Mouse (Mus musculus): Measurements from ENCODE around the gene Nodal. TPM values are rescaled to one million over a fixed set of nuclear protein-coding genes. Genes with fewer than 3 reads are reported as not detected.

Nodal gene
- polyA plus RNA-seq, 1 experiment from 2014 or later: 0.12 TPM

- no peak overlapping the region for H3K27ac ChIP-seq (ENCODE audit: low read depth, low read length)
- H3K27me3 ChIP-seq (ENCODE audit: control insufficient read depth, insufficient read depth, low read length): 0 out of 2 replicates have a peak, but pooled peaks cover 2% of the 10 kb centered on the region
- no peak overlapping the region for H3K4me3 ChIP-seq (ENCODE audit: low read depth, low read length)
- H3K36me3 ChIP-seq (ENCODE audit: control insufficient read depth, insufficient read depth, low read length): no peaks in the 10 kb centered on the region
- no peaks in the 10 kb centered on the region for H3K9me3 ChIP-seq (ENCODE audit: control insufficient read depth, low read length)
- H3K4me2 ChIP-seq (ENCODE audit: low read depth, low read length): no peak overlapping the region
- WGBS: 13% methylated on average over 4 of the region's 4 CpGs
- H3K9ac ChIP-seq (replicated peaks; ENCODE audit: low read depth, low read length): no peak overlapping the region
- H3K4me1 ChIP-seq (ENCODE audit: control insufficient read depth, insufficient read depth, low read length): no peaks in the 10 kb centered on the region
- no peak for ATAC-seq (ENCODE audit: low read depth)
Observed at GRCm38 (mm10) chr10:61409776-61410175, 8.0 kb upstream of the Nodal start.

- Histone ChIP-seq H3K27me3 (ENCODE audit: control insufficient read depth, insufficient read depth, low read length) (0 out of 2 replicates have a peak, but pooled peaks cover 2% of the 10 kb centered on the region), H3K9me3 (ENCODE audit: control insufficient read depth, low read length) (no peaks in the 10 kb centered on the region), H3K36me3 (ENCODE audit: control insufficient read depth, insufficient read depth, low read length) (no peaks in the 10 kb centered on the region), H3K4me3 (ENCODE audit: low read depth, low read length) (no peak overlapping the region), H3K9ac (replicated peaks; ENCODE audit: low read depth, low read length) (no peak overlapping the region), H3K4me2 (ENCODE audit: low read depth, low read length) (no peak overlapping the region), H3K27ac (ENCODE audit: low read depth, low read length) (no peak overlapping the region), H3K4me1 (ENCODE audit: control insufficient read depth, insufficient read depth, low read length) (no peaks in the 10 kb centered on the region)
- 32% methylated on average over 9 of the region's 9 CpGs for WGBS
- ATAC-seq (ENCODE audit: low read depth): no peak
Observed at GRCm38 (mm10) chr10:61410193-61410592, 7.6 kb upstream of the Nodal start.

GRCm38 (mm10) chr10:61412910-61413625 lies 4.7 kb upstream of the Nodal start:
- H3K27me3 ChIP-seq (ENCODE audit: control insufficient read depth, insufficient read depth, low read length): peaks cover 16% of the 10 kb centered on the region
- H3K9me3 ChIP-seq (ENCODE audit: control insufficient read depth, low read length): no peaks in the 10 kb centered on the region
- no peak overlapping the region for H3K4me3 ChIP-seq (ENCODE audit: low read depth, low read length)
- H3K9ac ChIP-seq (replicated peaks; ENCODE audit: low read depth, low read length): no peak overlapping the region
- no peaks in the 10 kb centered on the region for H3K36me3 ChIP-seq (ENCODE audit: control insufficient read depth, insufficient read depth, low read length)
- 0 out of 2 replicates have a peak, but pooled peaks cover 2% of the 10 kb centered on the region for H3K4me1 ChIP-seq (ENCODE audit: control insufficient read depth, insufficient read depth, low read length)
- H3K27ac ChIP-seq (ENCODE audit: low read depth, low read length): no peak overlapping the region
- 63% methylated on average over 21 of the region's 21 CpGs for WGBS
- no peak for ATAC-seq (ENCODE audit: low read depth)
- no peak overlapping the region for H3K4me2 ChIP-seq (ENCODE audit: low read depth, low read length)

- Histone ChIP-seq H3K27ac (ENCODE audit: low read depth, low read length) (no peak overlapping the region), H3K9ac (replicated peaks; ENCODE audit: low read depth, low read length) (no peak overlapping the region), H3K9me3 (ENCODE audit: control insufficient read depth, low read length) (no peaks in the 10 kb centered on the region), H3K36me3 (ENCODE audit: control insufficient read depth, insufficient read depth, low read length) (no peaks in the 10 kb centered on the region), H3K4me2 (ENCODE audit: low read depth, low read length) (no peak overlapping the region), H3K27me3 (ENCODE audit: control insufficient read depth, insufficient read depth, low read length) (peaks cover 31% of the 10 kb centered on the region), H3K4me1 (ENCODE audit: control insufficient read depth, insufficient read depth, low read length) (0 out of 2 replicates have a peak, but pooled peaks cover 8% of the 10 kb centered on the region), H3K4me3 (ENCODE audit: low read depth, low read length) (no peak overlapping the region)
- 68% methylated on average over 3 of the region's 3 CpGs for WGBS
- no peak for ATAC-seq (ENCODE audit: low read depth)
Observed at GRCm38 (mm10) chr10:61415240-61415639, 2.5 kb upstream of the Nodal start.

- peaks cover 33% of the 10 kb centered on the region for H3K27me3 ChIP-seq (ENCODE audit: control insufficient read depth, insufficient read depth, low read length)
- no peak overlapping the region for H3K27ac ChIP-seq (ENCODE audit: low read depth, low read length)
- H3K4me2 ChIP-seq (ENCODE audit: low read depth, low read length): no peak overlapping the region
- WGBS: 11% methylated on average over 8 of the region's 8 CpGs
- no peak for ATAC-seq (ENCODE audit: low read depth)
- no peaks in the 10 kb centered on the region for H3K36me3 ChIP-seq (ENCODE audit: control insufficient read depth, insufficient read depth, low read length)
- 0 out of 2 replicates have a peak, but pooled peaks cover 8% of the 10 kb centered on the region for H3K4me1 ChIP-seq (ENCODE audit: control insufficient read depth, insufficient read depth, low read length)
- H3K9ac ChIP-seq (replicated peaks; ENCODE audit: low read depth, low read length): no peak overlapping the region
- no peak overlapping the region for H3K4me3 ChIP-seq (ENCODE audit: low read depth, low read length)
- H3K9me3 ChIP-seq (ENCODE audit: control insufficient read depth, low read length): no peaks in the 10 kb centered on the region
Observed at GRCm38 (mm10) chr10:61415890-61416289, 1.9 kb upstream of the Nodal start.

- Histone ChIP-seq H3K27ac (ENCODE audit: low read depth, low read length) (no peak overlapping the region), H3K4me1 (ENCODE audit: control insufficient read depth, insufficient read depth, low read length) (0 out of 2 replicates have a peak, but pooled peaks cover 8% of the 10 kb centered on the region), H3K27me3 (ENCODE audit: control insufficient read depth, insufficient read depth, low read length) (peaks cover 33% of the 10 kb centered on the region), H3K4me2 (ENCODE audit: low read depth, low read length) (no peak overlapping the region), H3K9ac (replicated peaks; ENCODE audit: low read depth, low read length) (no peak overlapping the region), H3K9me3 (ENCODE audit: control insufficient read depth, low read length) (no peaks in the 10 kb centered on the region), H3K4me3 (ENCODE audit: low read depth, low read length) (no peak overlapping the region), H3K36me3 (ENCODE audit: control insufficient read depth, insufficient read depth, low read length) (no peaks in the 10 kb centered on the region)
- WGBS: 21% methylated on average over 7 of the region's 7 CpGs
- ATAC-seq (ENCODE audit: low read depth): no peak
Observed at GRCm38 (mm10) chr10:61416561-61416960, 1.2 kb upstream of the Nodal start.

GRCm38 (mm10) chr10:61417046-61417445 lies 726 bp upstream of the Nodal start:
- Histone ChIP-seq H3K9ac (replicated peaks; ENCODE audit: low read depth, low read length) (no peak overlapping the region), H3K27me3 (ENCODE audit: control insufficient read depth, insufficient read depth, low read length) (peaks cover 33% of the 10 kb centered on the region), H3K4me2 (ENCODE audit: low read depth, low read length) (no peak overlapping the region), H3K27ac (ENCODE audit: low read depth, low read length) (no peak overlapping the region), H3K4me1 (ENCODE audit: control insufficient read depth, insufficient read depth, low read length) (0 out of 2 replicates have a peak, but pooled peaks cover 8% of the 10 kb centered on the region), H3K9me3 (ENCODE audit: control insufficient read depth, low read length) (no peaks in the 10 kb centered on the region), H3K4me3 (ENCODE audit: low read depth, low read length) (no peak overlapping the region), H3K36me3 (ENCODE audit: control insufficient read depth, insufficient read depth, low read length) (no peaks in the 10 kb centered on the region)
- 34% methylated on average over 2 of the region's 2 CpGs for WGBS
- no peak for ATAC-seq (ENCODE audit: low read depth)

- peaks cover 33% of the 10 kb centered on the region for H3K27me3 ChIP-seq (ENCODE audit: control insufficient read depth, insufficient read depth, low read length)
- no peaks in the 10 kb centered on the region for H3K9me3 ChIP-seq (ENCODE audit: control insufficient read depth, low read length)
- H3K27ac ChIP-seq (ENCODE audit: low read depth, low read length): no peak overlapping the region
- peak overlapping the region; percentile 79 for H3K4me2 ChIP-seq (ENCODE audit: low read depth, low read length)
- 1% methylated on average over 48 of the region's 50 CpGs for WGBS
- H3K4me1 ChIP-seq (ENCODE audit: control insufficient read depth, insufficient read depth, low read length): 0 out of 2 replicates have a peak, but pooled peaks cover 8% of the 10 kb centered on the region
- peak overlapping the region; percentile 36 for H3K4me3 ChIP-seq (ENCODE audit: low read depth, low read length)
- ATAC-seq (ENCODE audit: low read depth): peak; percentile 41
- peak overlapping the region; percentile 46 for H3K9ac ChIP-seq (replicated peaks; ENCODE audit: low read depth, low read length)
- H3K36me3 ChIP-seq (ENCODE audit: control insufficient read depth, insufficient read depth, low read length): no peaks in the 10 kb centered on the region
Observed at GRCm38 (mm10) chr10:61418131-61418900, 544 bp downstream of the Nodal start.

- 0 out of 2 replicates have a peak, but pooled peaks cover 8% of the 10 kb centered on the region for H3K4me1 ChIP-seq (ENCODE audit: control insufficient read depth, insufficient read depth, low read length)
- no peak overlapping the region for H3K9ac ChIP-seq (replicated peaks; ENCODE audit: low read depth, low read length)
- H3K27ac ChIP-seq (ENCODE audit: low read depth, low read length): no peak overlapping the region
- no peak overlapping the region for H3K4me2 ChIP-seq (ENCODE audit: low read depth, low read length)
- no peak for ATAC-seq (ENCODE audit: low read depth)
- no peak overlapping the region for H3K4me3 ChIP-seq (ENCODE audit: low read depth, low read length)
- H3K36me3 ChIP-seq (ENCODE audit: control insufficient read depth, insufficient read depth, low read length): no peaks in the 10 kb centered on the region
- H3K27me3 ChIP-seq (ENCODE audit: control insufficient read depth, insufficient read depth, low read length): peaks cover 33% of the 10 kb centered on the region
- H3K9me3 ChIP-seq (ENCODE audit: control insufficient read depth, low read length): no peaks in the 10 kb centered on the region
- 4% methylated on average over 24 of the region's 24 CpGs for WGBS
Observed at GRCm38 (mm10) chr10:61419146-61419545, 1.4 kb downstream of the Nodal start.

Measured in neural tube, embryonic 14.5 days (tissue).